ENCODE assay signal across 8 mouse cellular contexts in genomic region chr4:149587596-149588168, GRCm38 (mm10). TPM values are rescaled to one million over a fixed set of nuclear protein-coding genes. Genes with fewer than 3 reads are reported as not detected.
DNase-seq lines count a peak whose midpoint lies in the region; ATAC-seq and TF ChIP-seq lines count a peak whose summit lies in the region.

No protein-coding gene starts in this region.

- intact Hi-C loops in heart, postnatal 25 days (cut with DNase I), result loop anchor here (5.0 kb wide), 1 partner anchor 35 kb away; no protein-coding TSS in a partner anchor
- intact Hi-C loops in gastrocnemius, postnatal 36 days (cut with DNase I), result loop anchor here (5.0 kb wide), 1 partner anchor 35 kb away; no protein-coding TSS in a partner anchor

- H3K4me1 ChIP-seq in heart, embryonic 12.5 days (replicated peaks), result peaks cover 11% of the 10 kb centered on the region
- H3K4me1 ChIP-seq in bone marrow macrophage, adult 2 months (ENCODE audit: control insufficient read depth, insufficient read depth, low read length), result no peaks in the 10 kb centered on the region
- H3K4me1 ChIP-seq in forebrain, embryonic 16.5 days (replicated peaks; ENCODE audit: control insufficient read depth, insufficient read depth, low read length), result peaks cover 17% of the 10 kb centered on the region
- H3K4me1 ChIP-seq in liver, embryonic 13.5 days (replicated peaks), result peaks cover 17% of the 10 kb centered on the region; the same call in 1 of the 2 replicates
- peaks cover 15% of the 10 kb centered on the region; the same call in 1 of the 2 replicates for H3K4me1 ChIP-seq in stomach, embryonic 15.5 days

- no peak overlapping the region for H3K27ac ChIP-seq in heart, embryonic 12.5 days (ENCODE audit: poor library complexity, severe bottlenecking)
- H3K27ac ChIP-seq in bone marrow macrophage, adult 2 months (ENCODE audit: insufficient read depth, low read depth, low read length), result no peak overlapping the region
- no peak overlapping the region for H3K27ac ChIP-seq in forebrain, embryonic 16.5 days (ENCODE audit: low read length)
- H3K27ac ChIP-seq in liver, embryonic 13.5 days, result no peak overlapping the region
- H3K27ac ChIP-seq in stomach, embryonic 15.5 days, result no peak overlapping the region

- no peaks in the 10 kb centered on the region for H3K36me3 ChIP-seq in heart, embryonic 12.5 days
- no peaks in the 10 kb centered on the region; the same call in 1 of the 2 replicates for H3K36me3 ChIP-seq in forebrain, embryonic 16.5 days (ENCODE audit: control insufficient read depth, insufficient read depth)
- H3K36me3 ChIP-seq in liver, embryonic 13.5 days, result no peaks in the 10 kb centered on the region
- no peaks in the 10 kb centered on the region for H3K36me3 ChIP-seq in stomach, embryonic 15.5 days

- TF ChIP-seq POLR2A in bone marrow macrophage, adult 2 months (IDR thresholded peaks at IDR 0.05; ENCODE audit: borderline replicate concordance, low read depth, low read length), result no peak

- H3K9me3 ChIP-seq in heart, embryonic 12.5 days (replicated peaks), result 0 out of 2 replicates have a peak, but pooled peaks cover 6% of the 10 kb centered on the region
- H3K9me3 ChIP-seq in forebrain, embryonic 16.5 days (ENCODE audit: control insufficient read depth, low read length), result no peaks in the 10 kb centered on the region
- H3K9me3 ChIP-seq in liver, embryonic 13.5 days (replicated peaks), result no peaks in the 10 kb centered on the region
- no peaks in the 10 kb centered on the region for H3K9me3 ChIP-seq in stomach, embryonic 15.5 days

- H3K4me3 ChIP-seq in heart, embryonic 12.5 days, result peak overlapping the region; percentile 68
- peak overlapping the region; percentile 85; the same call in 1 of the 2 replicates for H3K4me3 ChIP-seq in bone marrow macrophage, adult 2 months (ENCODE audit: insufficient read depth, low read length)
- H3K4me3 ChIP-seq in forebrain, embryonic 16.5 days (replicated peaks; ENCODE audit: low read length), result peak overlapping the region; percentile 87
- peak overlapping the region; percentile 64 for H3K4me3 ChIP-seq in liver, embryonic 13.5 days (replicated peaks)
- peak overlapping the region; percentile 82 for H3K4me3 ChIP-seq in stomach, embryonic 15.5 days (replicated peaks)

- WGBS in heart, embryonic 12.5 days, result 7% methylated on average over 24 of the region's 24 CpGs
- WGBS in forebrain, embryonic 16.5 days, result 2% methylated on average over 24 of the region's 24 CpGs
- WGBS in liver, embryonic 13.5 days (ENCODE audit: insufficient replicate concordance), result 7% methylated on average over 24 of the region's 24 CpGs
- WGBS in stomach, embryonic 15.5 days, result 10% methylated on average over 24 of the region's 24 CpGs

- DNase-seq in heart, postnatal 25 days (ENCODE audit: low spot score), result no peak
- no peak for DNase-seq in liver, embryonic 13.5 days
- no peak for DNase-seq in adrenal gland, postnatal 4 days (ENCODE audit: low spot score in 2 of 2)
- no peak for DNase-seq in gastrocnemius, postnatal 36 days

- peak overlapping the region; percentile 94 for H3K4me2 ChIP-seq in heart, embryonic 12.5 days
- H3K4me2 ChIP-seq in forebrain, embryonic 16.5 days (ENCODE audit: low read length), result peak overlapping the region; percentile 99
- H3K4me2 ChIP-seq in liver, embryonic 13.5 days, result peak overlapping the region; percentile 74
- peak overlapping the region; percentile 98 for H3K4me2 ChIP-seq in stomach, embryonic 15.5 days

- H3K9ac ChIP-seq in heart, embryonic 12.5 days, result peak overlapping the region; percentile 70
- peak overlapping the region; percentile 83 for H3K9ac ChIP-seq in forebrain, embryonic 16.5 days (replicated peaks; ENCODE audit: low read depth, low read length)
- no peak overlapping the region; the same call in 1 of the 2 replicates for H3K9ac ChIP-seq in liver, embryonic 13.5 days
- peak overlapping the region; percentile 85; the same call in 1 of the 2 replicates for H3K9ac ChIP-seq in stomach, embryonic 15.5 days

- TF ChIP-seq CTCF in bone marrow macrophage, adult 2 months (IDR thresholded peaks at IDR 0.05; ENCODE audit: low read depth, low read length), result no peak

- peaks cover 43% of the 10 kb centered on the region for H3K27me3 ChIP-seq in heart, embryonic 12.5 days (replicated peaks)
- no peaks in the 10 kb centered on the region for H3K27me3 ChIP-seq in forebrain, embryonic 16.5 days (replicated peaks; ENCODE audit: control insufficient read depth, insufficient read depth, low read length)
- peaks cover 69% of the 10 kb centered on the region for H3K27me3 ChIP-seq in liver, embryonic 13.5 days
- peaks cover 18% of the 10 kb centered on the region for H3K27me3 ChIP-seq in stomach, embryonic 15.5 days (replicated peaks)

- peak; percentile 19; the same call in 1 of the 2 replicates for ATAC-seq in heart, embryonic 12.5 days (ENCODE audit: insufficient number of reproducible peaks, low FRiP score)
- peak; percentile 45 for ATAC-seq in forebrain, embryonic 16.5 days
- no peak for ATAC-seq in liver, embryonic 13.5 days (ENCODE audit: low read depth)
- ATAC-seq in stomach, embryonic 15.5 days (ENCODE audit: insufficient read depth, low FRiP score, low read depth), result no peak

RNA-seq across cellular contexts. Expression of gene Clstn1, which starts 1.4 kb away (rescaled TPM):
- polyA plus RNA-seq in heart, embryonic 12.5 days (2016; fragmentation: Nextera tagmentation; extraction: Ambion mirVana), result 38.3 and 38.9 TPM in 2 replicates
- total RNA-seq in heart, postnatal 25 days (2021), result 10 to 100 TPM; 80.7 to 84.0 TPM
- 0.85 and 1.4 TPM in 2 replicates for polyA plus RNA-seq in bone marrow macrophage, adult 2 months (2012; ENCODE audit: insufficient read depth, insufficient read length, missing spikeins)
- 65.3 and 81.8 TPM in 2 replicates for polyA plus RNA-seq in forebrain, embryonic 16.5 days (2015; fragmentation: Nextera tagmentation; extraction: Ambion mirVana)
- 2.6 and 2.9 TPM in 2 replicates for polyA plus RNA-seq in liver, embryonic 13.5 days (2015; fragmentation: Nextera tagmentation; extraction: Ambion mirVana)
- 47.0 and 48.4 TPM in 2 replicates for polyA plus RNA-seq in stomach, embryonic 15.5 days (2015; fragmentation: Nextera tagmentation; extraction: Ambion mirVana)
- total RNA-seq in adrenal gland, postnatal 4 days (2021), result 100 to 1,000 TPM; 116 to 127 TPM
- 10 to 100 TPM; 23.6 to 28.3 TPM for total RNA-seq in gastrocnemius, postnatal 36 days (2021)

Comparison
In these comparisons a context has a peak if more than half of its experiments do, and no peak if none do; other contexts are left out.
1. ATAC-seq: peak in heart, embryonic 12.5 days (single experiment) and forebrain, embryonic 16.5 days (single experiment); none in liver, embryonic 13.5 days (single experiment) and stomach, embryonic 15.5 days (single experiment).
2. RNA of gene Clstn1, which starts 1.4 kb away (polyA plus RNA-seq): 65.3 to 81.8 TPM in forebrain, embryonic 16.5 days, 47.0 to 48.4 TPM in stomach, embryonic 15.5 days and 38.3 to 38.9 TPM in heart, embryonic 12.5 days; 2.6 to 2.9 TPM in liver, embryonic 13.5 days and 0.85 to 1.4 TPM in bone marrow macrophage, adult 2 months; every median in the first group is over 10 times any median in the second.
3. Peak in every context shown above with its lines, with median percentiles within 50 percentile points of each other: H3K4me2 ChIP-seq and H3K4me3 ChIP-seq.